Mouse (Mus musculus) heart, embryonic 10.5 days (tissue): ENCODE results near the gene Tmem106a. TPM values are rescaled to one million over a fixed set of nuclear protein-coding genes. Genes with fewer than 3 reads are reported as not detected.
A peak's percentile ranks its signal among the peaks of the same experiment; 100 is the strongest.
"Not testable (repeated sequence)": the region's sequence is repeated elsewhere in the genome, so short reads cannot be mapped to it uniquely, and the experiment has no call there.

Source experiments
- DNase-seq: peaks from one replicate; pipeline ENCODE4 v3.0.0-alpha.2; 2017; ENCODE audit warnings: low spot score
- H3K27ac ChIP-seq: fragments of 300-500 bp; sonication (generic); 2 replicates; pipeline ENCODE4 v1.5.1; 2016; ENCODE audit warnings: mild to moderate bottlenecking
- H3K27me3 ChIP-seq: fragments of 300-500 bp; sonication (generic); 2 replicates; pipeline ENCODE4 v1.6.1; 2016; ENCODE audit warnings: mild to moderate bottlenecking; ENCODE audit not compliant: poor library complexity, insufficient read depth, severe bottlenecking
- H3K36me3 ChIP-seq: fragments of 300-500 bp; sonication (generic); 2 replicates; pipeline ENCODE4 v1.6.1; 2016; ENCODE audit warnings: mild to moderate bottlenecking, moderate library complexity
- H3K4me1 ChIP-seq: fragments of 300-500 bp; sonication (generic); 2 replicates; pipeline ENCODE4 v1.6.1; 2016; ENCODE audit warnings: mild to moderate bottlenecking
- H3K4me3 ChIP-seq: fragments of 300-500 bp; sonication (generic); 2 replicates; pipeline ENCODE4 v1.5.1; 2016; ENCODE audit warnings: mild to moderate bottlenecking, moderate library complexity
- H3K9me3 ChIP-seq: fragments of 300-500 bp; sonication (generic); 2 replicates; pipeline ENCODE4 v1.6.1; 2016; ENCODE audit warnings: mild to moderate bottlenecking, moderate library complexity
- WGBS: fragments of 180-500 bp; shearing (Covaris S2); methylation state at CpG from one replicate; pipeline ENCODE4 v1.1.7; 2016; 5-methylcytosine and 5-hydroxymethylcytosine counted together
- polyA plus RNA-seq: library from polyadenylated mRNA; unstranded; fragments of >200 nt; fragmentation: Nextera tagmentation; extraction: Ambion mirVana; gene quantifications from 2 replicates; pipeline ENCODE4 v1.2.1, GENCODE M21; 2016

Gene Tmem106a
- polyA plus RNA-seq, 1 experiment from 2014 or later, result 2.7 TPM

- Histone ChIP-seq H3K9me3 (no peaks in the 10 kb centered on the region), H3K27ac (no peak overlapping the region), H3K4me3 (no peak overlapping the region), H3K27me3 (no peaks in the 10 kb centered on the region), H3K4me1 (peaks cover 6% of the 10 kb centered on the region), H3K36me3 (peaks cover 40% of the 10 kb centered on the region)
- WGBS, result 69% methylated on average over 6 of the region's 6 CpGs
- DNase-seq, result no peak
Observed at GRCm38 (mm10) chr11:101581081-101581764, 819 bp upstream of the Tmem106a start.

GRCm38 (mm10) chr11:101583205-101583604 is 1.2 kb downstream of the Tmem106a start:
- peaks cover 28% of the 10 kb centered on the region for H3K36me3 ChIP-seq
- H3K4me1 ChIP-seq, result peaks cover 6% of the 10 kb centered on the region
- no peaks in the 10 kb centered on the region for H3K9me3 ChIP-seq
- H3K4me3 ChIP-seq, result no peak overlapping the region
- no peak for DNase-seq
- H3K27me3 ChIP-seq, result no peaks in the 10 kb centered on the region
- H3K27ac ChIP-seq, result no peak overlapping the region
- WGBS, result 88% methylated on average over 2 of the region's 2 CpGs

- not testable (repeated sequence) for H3K27ac ChIP-seq
- WGBS, result 90% methylated on average over 1 of the region's 1 CpGs
Observed at GRCm38 (mm10) chr11:101585031-101585430, 3.0 kb downstream of the Tmem106a start.

GRCm38 (mm10) chr11:101585805-101586204 is 3.8 kb downstream of the Tmem106a start:
- 68% methylated on average over 4 of the region's 4 CpGs for WGBS
- Histone ChIP-seq H3K9me3 (no peaks in the 10 kb centered on the region), H3K36me3 (peaks cover 10% of the 10 kb centered on the region; the same call in 1 of the 2 replicates), H3K4me3 (no peak overlapping the region), H3K27me3 (no peaks in the 10 kb centered on the region), H3K27ac (no peak overlapping the region), H3K4me1 (peaks cover 6% of the 10 kb centered on the region)
- DNase-seq, result no peak

More at GRCm38 (mm10) chr11:101585031-101585430, 3.0 kb downstream of the Tmem106a start:
- peaks cover 17% of the 10 kb centered on the region for H3K36me3 ChIP-seq
- H3K9me3 ChIP-seq, H3K4me3 ChIP-seq, DNase-seq, H3K27me3 ChIP-seq, H3K4me1 ChIP-seq: not testable (repeated sequence)

GRCm38 (mm10) chr11:101587676-101588075 is 5.6 kb downstream of the Tmem106a start:
- DNase-seq, result no peak
- no peak overlapping the region for H3K4me3 ChIP-seq
- H3K27me3 ChIP-seq, result no peaks in the 10 kb centered on the region
- peaks cover under 1% of the 10 kb centered on the region; the same call in 1 of the 2 replicates for H3K4me1 ChIP-seq
- H3K36me3 ChIP-seq, result peaks cover 10% of the 10 kb centered on the region; the same call in 1 of the 2 replicates
- H3K9me3 ChIP-seq, result no peaks in the 10 kb centered on the region
- 89% methylated on average over 10 of the region's 10 CpGs for WGBS
- H3K27ac ChIP-seq, result no peak overlapping the region

GRCm38 (mm10) chr11:101588868-101589267 is 6.8 kb downstream of the Tmem106a start:
- Histone ChIP-seq H3K4me3 (no peak overlapping the region), H3K4me1 (no peaks in the 10 kb centered on the region), H3K27me3 (no peaks in the 10 kb centered on the region), H3K27ac (no peak overlapping the region), H3K9me3 (no peaks in the 10 kb centered on the region), H3K36me3 (peaks cover 10% of the 10 kb centered on the region; the same call in 1 of the 2 replicates)
- WGBS, result 86% methylated on average over 7 of the region's 7 CpGs
- no peak for DNase-seq

- 30% methylated on average over 5 of the region's 5 CpGs for WGBS
- H3K27ac ChIP-seq, result no peak overlapping the region
- DNase-seq, result no peak
- H3K27me3 ChIP-seq, result no peaks in the 10 kb centered on the region
- H3K4me1 ChIP-seq, result no peaks in the 10 kb centered on the region
- H3K9me3 ChIP-seq, result no peaks in the 10 kb centered on the region
- H3K4me3 ChIP-seq, result no peak overlapping the region
- peaks cover 10% of the 10 kb centered on the region; the same call in 1 of the 2 replicates for H3K36me3 ChIP-seq
Observed at GRCm38 (mm10) chr11:101589444-101589843, 7.4 kb downstream of the Tmem106a start.

GRCm38 (mm10) chr11:101589989-101590624 is 8.1 kb downstream of the Tmem106a start:
- Histone ChIP-seq H3K4me3 (no peak overlapping the region), H3K9me3 (no peaks in the 10 kb centered on the region), H3K27ac (no peak overlapping the region), H3K27me3 (no peaks in the 10 kb centered on the region), H3K4me1 (no peaks in the 10 kb centered on the region), H3K36me3 (peaks cover 10% of the 10 kb centered on the region; the same call in 1 of the 2 replicates)
- no peak for DNase-seq
- WGBS, result 70% methylated on average over 12 of the region's 12 CpGs

GRCm38 (mm10) chr11:101599156-101599555 is 17.1 kb downstream of the Tmem106a start, which contains the start of gene Gm11634:
Gene Gm11634, minus strand, starts transcription at chr11:101599256.
- Histone ChIP-seq H3K36me3 (no peaks in the 10 kb centered on the region), H3K27ac (no peak within 1 kb of the TSS), H3K9me3 (no peaks in the 10 kb centered on the region), H3K4me1 (no peaks in the 10 kb centered on the region), H3K4me3 (no peak within 1 kb of the TSS), H3K27me3 (0 out of 2 replicates have a peak, but pooled peaks cover 7% of the 10 kb centered on the region)
- 71% methylated on average over 6 of the region's 6 CpGs for WGBS
- no peak for DNase-seq

- H3K36me3 ChIP-seq, result no peaks in the 10 kb centered on the region
- no peaks in the 10 kb centered on the region for H3K4me1 ChIP-seq
- no peak overlapping the region for H3K27ac ChIP-seq
- peak; percentile 84 for DNase-seq
- no peaks in the 10 kb centered on the region for H3K9me3 ChIP-seq
- 0 out of 2 replicates have a peak, but pooled peaks cover 7% of the 10 kb centered on the region for H3K27me3 ChIP-seq
- no peak overlapping the region for H3K4me3 ChIP-seq
- 10% methylated on average over 3 of the region's 3 CpGs for WGBS
Observed at GRCm38 (mm10) chr11:101602491-101602890, 20.4 kb downstream of the Tmem106a start.

- 2% methylated on average over 3 of the region's 3 CpGs for WGBS
- Histone ChIP-seq H3K4me3 (peak overlapping the region; percentile 47; the same call in 1 of the 2 replicates), H3K27ac (no peak overlapping the region), H3K4me1 (no peaks in the 10 kb centered on the region), H3K36me3 (no peaks in the 10 kb centered on the region), H3K9me3 (no peaks in the 10 kb centered on the region), H3K27me3 (0 out of 2 replicates have a peak, but pooled peaks cover 3% of the 10 kb centered on the region)
- DNase-seq, result no peak
Observed at GRCm38 (mm10) chr11:101604116-101604515, 22.1 kb downstream of the Tmem106a start.

GRCm38 (mm10) chr11:101604531-101605453 is 22.8 kb downstream of the Tmem106a start:
- H3K36me3 ChIP-seq, H3K27me3 ChIP-seq, H3K4me1 ChIP-seq, H3K9me3 ChIP-seq: not testable (repeated sequence)
- WGBS, result 1% methylated on average over 30 of the region's 30 CpGs
- peak overlapping the region; percentile 47 for H3K4me3 ChIP-seq
- DNase-seq, result peak; percentile 90
- peak overlapping the region; percentile 80 for H3K27ac ChIP-seq
